Mouse (Mus musculus) CD4-positive, CD25-positive, alpha-beta regulatory T cell, adult 2 months (primary cell): ENCODE measurements around the gene Wt1.

Source experiments
- DNase-seq: peaks from one replicate; pipeline ENCODE4 v3.0.0-alpha.2; 2012; ENCODE audit warnings: low read depth, low spot score

Gene Wt1

DNA sequence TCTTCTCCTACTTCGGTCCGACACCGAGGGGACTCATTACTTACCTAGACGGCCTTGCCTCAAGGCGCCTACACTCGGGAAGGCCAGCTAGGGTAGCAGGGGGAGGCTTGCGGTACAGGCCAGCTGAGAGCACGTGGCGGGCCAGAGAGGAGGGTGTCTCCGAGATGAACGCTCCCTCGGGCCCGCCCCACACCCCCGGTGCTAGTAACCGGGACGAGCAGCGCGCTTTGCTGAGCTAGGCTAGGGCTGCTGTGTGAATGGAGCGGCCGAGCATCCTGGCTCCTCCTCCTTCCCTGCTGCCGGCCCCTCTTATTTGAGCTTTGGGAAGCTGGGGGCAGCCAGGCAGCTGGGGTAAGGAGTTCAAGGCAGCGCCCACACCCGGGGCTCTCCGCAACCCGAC lies at the start of gene Wt1:
Gene Wt1, plus strand, starts transcription at position 251 of the 400 bp plus-strand sequence.
- DNase-seq, result no peak

DNA sequence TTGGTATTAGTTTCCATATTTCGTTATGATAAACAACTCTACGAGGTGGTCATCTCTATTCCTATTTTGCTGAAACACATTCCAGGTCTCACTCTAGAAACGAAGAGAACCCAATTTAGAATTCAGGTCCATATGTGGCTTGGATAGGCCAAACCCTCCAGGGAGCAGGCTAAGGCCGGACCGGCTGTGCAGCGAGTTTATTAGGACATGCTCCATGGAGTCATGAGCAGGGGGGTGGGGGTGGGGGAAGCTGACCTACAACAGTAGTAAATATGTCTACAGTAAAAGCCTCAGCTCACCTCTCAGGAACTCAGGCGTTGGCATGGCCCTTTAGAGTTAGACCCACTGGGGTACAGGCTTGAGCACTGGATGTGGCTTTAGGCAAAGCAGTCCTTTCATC lies 49.2 kb upstream of the Wt1 start:
- no peak for DNase-seq

DNA sequence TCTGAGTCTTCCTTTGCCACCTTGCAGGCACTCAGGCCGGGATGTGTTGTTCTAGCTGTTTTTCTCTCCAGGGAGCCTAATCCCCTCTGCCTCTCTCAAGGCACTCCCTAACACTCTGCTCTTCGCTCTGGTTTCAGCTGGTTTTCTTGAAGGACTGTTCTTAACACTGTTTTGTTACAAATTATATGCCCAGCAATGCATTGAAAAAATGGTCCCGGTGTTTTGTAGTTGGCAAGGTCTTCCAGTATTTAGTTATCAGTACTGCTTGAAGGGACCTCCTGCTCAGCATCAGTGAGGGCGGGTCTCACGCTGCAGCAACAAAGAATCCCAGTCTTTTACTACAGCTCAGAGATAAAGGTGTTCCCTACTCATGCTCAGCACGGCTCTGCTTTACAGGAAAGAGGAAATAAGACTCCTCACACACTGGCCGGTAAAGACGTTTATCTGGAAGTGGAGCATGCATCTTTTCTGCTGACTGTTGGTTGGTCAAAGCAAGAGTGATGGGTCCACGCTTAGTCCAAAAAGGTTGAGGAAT lies 44.0 kb upstream of the Wt1 start:
- DNase-seq, result no peak

DNA sequence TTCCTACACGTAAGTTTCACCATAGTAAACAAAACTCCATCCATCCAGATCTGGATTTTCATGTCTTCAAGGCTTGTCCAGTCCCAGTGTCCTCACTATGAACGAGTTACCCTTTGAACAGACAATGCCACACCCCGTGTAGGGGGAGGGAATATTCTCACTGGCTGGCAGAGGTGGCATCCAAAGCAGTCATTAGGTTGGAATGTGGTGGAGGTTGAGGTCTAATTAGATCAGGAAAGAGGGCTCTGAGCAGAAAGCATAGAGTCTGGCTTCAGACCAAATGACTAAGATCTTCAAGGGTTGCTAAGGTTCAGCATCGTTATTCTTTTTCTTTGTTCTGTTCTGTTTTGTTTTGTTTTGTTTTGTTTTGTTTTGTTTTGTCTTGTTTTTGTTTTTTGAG lies 42.3 kb upstream of the Wt1 start:
- DNase-seq, result no peak

DNA sequence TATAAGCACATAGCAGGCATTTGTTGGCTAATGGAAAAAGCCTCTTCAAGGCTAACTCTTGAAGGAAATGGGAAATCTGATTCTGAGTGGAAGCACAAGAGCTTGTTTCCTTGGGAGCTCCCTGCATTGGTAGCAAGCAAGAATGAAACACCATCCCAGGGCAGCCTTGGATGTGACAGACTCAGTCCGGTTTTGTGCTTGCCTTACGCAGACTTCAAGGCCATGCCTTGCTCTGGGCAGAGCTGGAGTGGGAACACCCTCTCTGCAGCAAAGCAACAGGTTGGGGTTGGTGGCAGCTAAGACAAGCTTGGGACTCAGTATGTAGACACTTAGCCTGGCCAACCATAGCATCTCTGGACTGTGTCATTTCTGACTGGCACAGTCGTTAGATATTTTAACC lies 40.2 kb upstream of the Wt1 start:
- no peak for DNase-seq

DNA sequence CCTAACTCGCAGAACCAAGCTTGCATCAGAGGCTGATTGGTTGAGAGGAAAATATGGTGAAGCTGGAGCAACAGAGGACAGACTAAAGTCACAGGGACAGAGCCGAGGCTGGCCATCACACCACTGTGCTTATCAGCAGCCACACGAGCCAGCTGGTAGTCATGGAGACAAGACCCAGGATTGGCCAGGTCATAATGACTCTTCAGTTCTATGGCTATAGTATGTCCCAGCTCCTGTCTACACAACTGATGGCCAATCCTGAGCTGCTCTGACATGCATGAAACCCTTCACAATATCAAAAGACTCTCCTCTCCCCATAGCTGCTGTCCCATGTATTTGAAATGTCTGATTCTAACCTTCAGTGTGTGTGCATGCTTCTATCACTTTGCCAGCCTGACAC lies 38.3 kb upstream of the Wt1 start:
- DNase-seq, result no peak

DNA sequence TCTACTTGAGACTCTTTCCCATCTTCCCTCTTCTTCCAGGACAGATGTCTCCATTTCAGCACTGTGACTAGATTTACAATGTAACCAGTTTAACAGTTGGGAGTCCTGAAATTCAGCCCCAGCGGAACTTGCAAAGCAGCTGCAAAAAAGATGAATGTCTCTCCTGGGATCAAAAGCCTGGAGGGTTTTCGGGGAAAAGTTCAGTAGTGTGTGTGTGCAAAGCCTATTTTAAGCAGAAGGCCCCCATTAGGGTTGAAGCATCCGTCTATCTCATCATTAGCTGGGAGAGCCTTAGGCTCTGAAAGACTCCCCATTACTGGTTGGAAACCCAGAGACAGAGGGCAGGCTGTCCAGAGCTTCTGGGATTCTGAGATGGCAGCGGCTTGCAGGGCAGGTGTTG lies 37.2 kb upstream of the Wt1 start:
- DNase-seq, result no peak

DNA sequence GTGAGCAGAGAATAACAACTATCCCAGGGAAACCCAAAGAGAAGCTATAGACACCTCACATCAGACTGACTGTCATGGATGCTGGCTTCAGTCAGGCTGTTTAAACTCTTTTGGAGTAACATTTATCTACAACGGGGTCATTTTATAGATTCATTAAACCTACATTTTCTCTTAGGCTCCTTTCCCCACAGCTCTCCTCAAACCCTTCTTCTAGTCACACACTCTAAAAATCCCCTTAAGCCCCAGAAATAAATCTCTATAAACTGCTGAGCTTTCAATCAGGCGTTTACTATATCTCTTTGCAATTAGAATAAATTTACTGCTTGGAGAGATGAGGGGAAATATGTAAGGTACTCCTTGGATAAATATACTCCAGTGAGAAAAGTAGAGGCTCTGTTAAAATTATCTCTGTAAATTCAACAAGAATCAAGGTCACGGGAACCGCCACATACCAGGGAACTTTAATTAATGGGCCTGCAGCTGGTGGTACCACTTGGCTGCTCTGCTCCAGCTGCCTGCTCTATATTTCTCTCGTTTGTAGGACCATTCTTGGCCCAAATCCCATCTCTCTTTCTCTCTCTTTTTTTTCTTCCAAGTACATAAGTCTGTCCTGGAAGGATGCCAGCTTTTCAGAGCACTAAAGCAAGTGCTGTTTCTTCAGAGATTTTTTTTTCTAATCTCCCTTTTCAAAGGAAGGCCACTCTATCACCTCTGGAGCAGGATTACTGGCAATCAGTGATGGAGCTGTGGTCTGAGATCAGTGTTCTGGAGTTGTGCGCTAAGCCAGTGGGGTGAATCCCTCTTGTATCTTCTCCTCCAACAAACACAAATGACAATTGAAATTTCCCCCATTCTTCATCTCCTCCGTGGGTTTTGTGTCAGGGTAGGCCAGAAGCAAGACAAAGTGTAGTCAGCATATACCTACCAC lies 36.5 kb upstream of the Wt1 start:
- no peak for DNase-seq

DNA sequence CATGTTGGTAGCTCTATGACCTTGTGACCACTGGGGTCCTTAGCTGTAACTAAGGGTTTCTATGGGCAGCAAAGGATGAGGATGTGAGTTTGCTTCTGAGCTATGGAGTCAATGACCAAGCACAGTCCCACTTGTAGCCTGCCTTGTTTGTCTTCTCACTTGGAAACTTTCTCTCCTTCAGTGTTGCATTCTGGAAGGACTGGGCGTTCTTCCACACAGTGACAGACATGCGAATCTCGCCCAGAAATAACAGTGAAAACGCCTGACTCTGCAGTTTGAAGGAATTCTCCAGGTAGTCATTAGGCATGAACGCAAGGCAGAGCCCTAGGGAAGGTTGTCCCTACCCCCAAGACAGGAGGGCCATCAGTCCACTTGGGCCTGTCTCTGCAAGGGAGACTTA lies 35.3 kb upstream of the Wt1 start:
- DNase-seq, result no peak

DNA sequence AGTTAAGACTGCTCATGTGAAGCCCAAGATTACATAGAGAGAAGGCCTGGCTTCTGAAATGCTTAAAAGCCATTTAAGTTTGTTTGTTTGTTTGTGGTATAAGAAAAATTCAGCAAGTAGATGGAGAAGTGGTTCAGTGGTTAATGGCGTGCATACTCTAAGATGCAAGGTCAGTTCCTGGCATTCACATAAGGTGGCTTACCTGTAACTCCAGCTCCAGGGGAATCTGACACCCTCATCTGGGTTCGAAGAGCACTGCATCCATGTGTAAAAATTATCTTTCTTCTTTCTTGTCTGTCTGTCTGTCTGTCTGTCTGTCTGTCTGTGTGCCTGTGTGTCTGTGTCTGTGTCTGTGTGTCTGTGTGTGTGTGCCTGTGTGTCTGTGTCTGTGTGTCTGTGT lies 34.6 kb upstream of the Wt1 start, which contains the start of gene Gm11060:
Gene Gm11060, plus strand, starts transcription at position 301 of the 400 bp plus-strand sequence.
- no peak for DNase-seq

DNA sequence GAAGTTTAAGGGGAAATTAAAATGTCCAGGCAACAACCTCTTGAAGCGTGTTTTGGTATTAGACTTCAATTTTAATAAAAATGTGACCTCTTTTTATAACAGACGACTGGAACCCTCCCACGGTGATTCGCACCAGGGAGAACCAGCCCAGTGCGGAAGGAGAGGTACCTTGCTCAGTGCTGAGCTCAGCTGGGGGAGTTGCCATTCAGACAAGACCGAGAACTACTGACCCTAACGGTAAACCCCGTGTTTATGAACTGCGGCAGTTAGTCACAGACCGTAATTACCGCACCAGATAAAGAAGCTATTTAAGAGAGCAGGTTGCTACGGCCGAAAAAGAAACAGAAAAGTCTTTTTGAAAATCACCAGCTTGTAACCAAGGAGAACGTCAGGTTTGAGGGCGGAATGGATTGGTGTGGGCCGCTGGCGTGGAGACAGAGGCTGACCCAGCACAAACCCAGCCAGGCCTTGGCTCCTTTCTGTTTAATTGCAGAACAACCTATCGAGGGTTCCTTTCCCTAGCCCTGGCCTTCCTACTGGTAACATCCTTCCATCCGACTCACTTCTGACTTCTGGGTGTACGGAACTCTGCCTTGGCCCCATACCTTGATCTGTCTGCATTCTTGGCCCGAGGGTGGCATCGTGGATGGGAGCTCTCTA lies 28.9 kb upstream of the Wt1 start:
- no peak for DNase-seq

DNA sequence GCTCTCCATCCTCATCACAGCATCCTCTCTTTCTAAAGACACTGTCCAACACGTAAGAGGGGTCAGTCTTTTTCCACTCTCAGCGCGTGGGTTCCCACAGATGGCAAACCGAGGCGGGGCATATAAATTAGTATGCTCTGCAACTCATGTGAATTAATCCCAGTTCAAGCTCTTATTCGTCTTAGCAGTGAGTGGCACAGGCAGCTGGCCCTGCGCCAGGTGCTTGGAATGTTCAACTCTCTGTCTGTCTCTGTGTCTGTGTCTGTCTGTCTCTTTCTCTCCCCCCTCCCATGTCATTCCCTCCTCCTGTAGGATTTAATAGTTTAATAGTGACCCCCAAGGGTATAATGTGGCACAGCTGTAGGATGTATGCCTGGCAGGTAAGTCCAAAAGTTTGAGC lies 26.9 kb upstream of the Wt1 start:
- no peak for DNase-seq

DNA sequence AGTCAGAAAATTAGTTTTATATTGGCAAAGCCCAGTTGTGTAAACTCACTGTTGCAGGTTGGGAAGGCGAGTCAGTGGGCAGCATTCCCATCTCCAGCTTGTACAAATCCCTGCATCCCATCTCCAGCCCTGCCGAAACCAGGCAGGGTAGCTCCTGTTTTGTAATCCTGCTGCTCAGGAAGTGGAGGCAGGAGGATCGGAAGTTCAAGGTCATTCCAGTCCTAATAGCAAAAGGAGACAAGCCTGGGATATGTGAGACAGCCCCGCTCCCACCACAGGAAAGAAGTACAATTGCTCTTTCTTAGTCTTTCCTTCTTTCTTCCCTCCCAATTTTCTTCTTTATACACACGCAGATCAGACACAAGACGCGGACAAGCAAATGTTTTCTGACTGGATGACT lies 25.8 kb upstream of the Wt1 start:
- no peak for DNase-seq

DNA sequence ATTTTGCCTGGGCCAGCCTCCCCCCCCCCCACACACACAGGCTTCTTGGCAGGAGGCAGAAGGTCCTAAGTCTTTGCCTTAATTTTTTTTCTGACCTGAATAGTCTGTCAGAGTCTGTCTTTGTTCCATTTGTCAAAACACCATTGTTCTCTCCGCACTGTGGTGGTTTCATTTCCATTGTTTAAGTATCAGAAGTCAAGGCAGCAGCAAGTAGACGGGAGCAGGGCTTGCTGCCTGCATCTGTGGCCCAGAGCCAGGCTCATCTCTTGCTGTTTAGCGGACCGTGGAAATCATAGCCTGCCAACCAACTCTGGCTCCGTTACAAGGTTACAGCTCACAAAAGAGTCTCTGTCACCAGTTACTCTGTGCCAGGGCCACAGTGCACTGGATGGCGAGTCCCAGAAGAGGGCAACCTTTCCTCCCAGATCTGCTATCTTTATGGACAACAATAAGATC lies 17.6 kb upstream of the Wt1 start:
- no peak for DNase-seq

DNA sequence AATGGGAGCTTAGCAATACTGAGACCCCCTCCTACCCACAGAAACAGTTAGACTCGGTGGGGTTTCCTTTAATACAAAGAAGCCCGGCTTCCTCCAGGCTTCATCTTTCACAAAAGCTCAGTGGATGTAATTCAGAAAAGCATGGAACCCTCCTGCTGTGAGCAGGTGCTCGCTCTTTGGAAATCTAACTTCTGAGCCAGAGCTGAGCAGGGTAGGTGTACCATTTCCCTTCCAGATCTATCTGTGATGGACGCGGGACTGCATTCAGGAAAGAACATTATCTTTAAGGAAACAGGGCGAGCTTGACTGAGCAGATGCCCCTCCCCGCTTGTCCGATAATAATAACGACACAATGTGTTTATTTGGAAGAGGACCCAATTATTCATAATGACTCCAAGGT lies 12.3 kb upstream of the Wt1 start:
- no peak for DNase-seq

DNA sequence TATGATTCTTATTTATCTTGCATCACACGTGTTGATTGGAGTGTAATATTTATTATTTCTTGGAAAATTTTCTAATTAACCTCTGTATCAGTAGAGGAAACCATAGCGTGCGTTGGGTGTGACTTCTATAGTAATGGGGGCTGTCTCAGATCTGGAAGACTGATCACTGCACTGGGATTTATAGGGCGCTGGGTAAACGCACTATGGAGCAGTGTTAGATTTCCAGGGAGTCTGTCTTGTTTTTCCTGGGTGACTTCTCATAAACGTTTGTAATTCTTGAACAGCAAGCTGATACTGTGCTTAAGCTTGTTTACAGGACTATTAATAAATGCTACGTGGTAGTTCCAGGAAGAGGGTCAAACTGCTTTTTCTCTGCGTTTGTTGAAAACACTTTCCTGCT lies 8.7 kb upstream of the Wt1 start:
- no peak for DNase-seq

DNA sequence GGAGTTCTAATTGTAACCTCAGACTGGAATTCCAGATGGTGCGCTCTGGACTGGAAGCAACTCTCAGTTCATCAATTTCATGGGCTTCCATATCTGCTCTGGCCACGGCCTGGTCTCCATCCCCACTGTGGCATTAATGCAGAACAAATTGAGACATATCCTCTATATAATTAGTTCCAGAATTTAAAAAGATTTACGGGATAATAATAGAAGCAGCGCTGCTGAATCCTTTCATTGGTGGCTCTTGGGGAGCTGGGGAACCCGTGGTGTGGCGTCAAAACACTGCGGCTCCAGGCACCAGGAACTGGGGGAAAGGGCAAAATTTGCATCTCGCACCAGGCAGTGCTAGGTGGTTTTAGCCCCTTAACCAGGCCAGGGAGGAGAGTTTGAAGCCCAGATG lies 4.1 kb upstream of the Wt1 start:
- DNase-seq, result no peak

DNA sequence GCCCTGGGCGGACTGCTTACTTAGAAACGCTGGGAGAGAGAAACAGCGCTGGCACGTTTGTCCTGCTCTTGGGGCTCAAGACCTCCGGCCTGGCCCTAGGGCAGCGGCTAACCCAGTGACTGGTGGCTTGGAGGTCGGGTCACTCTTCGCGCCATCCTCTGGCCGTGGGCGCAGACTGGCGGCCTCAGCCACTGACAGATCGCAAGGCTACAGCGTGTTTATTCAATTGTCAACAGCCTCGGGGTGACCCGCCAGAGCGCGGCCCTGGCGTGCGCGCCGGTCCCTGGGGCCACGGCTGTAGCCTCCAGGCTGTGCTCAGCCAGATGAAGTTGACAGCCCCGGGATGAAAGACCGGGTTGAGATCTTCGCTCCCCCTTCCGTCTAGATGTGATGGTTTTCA lies 3.4 kb upstream of the Wt1 start:
- DNase-seq, result no peak

DNA sequence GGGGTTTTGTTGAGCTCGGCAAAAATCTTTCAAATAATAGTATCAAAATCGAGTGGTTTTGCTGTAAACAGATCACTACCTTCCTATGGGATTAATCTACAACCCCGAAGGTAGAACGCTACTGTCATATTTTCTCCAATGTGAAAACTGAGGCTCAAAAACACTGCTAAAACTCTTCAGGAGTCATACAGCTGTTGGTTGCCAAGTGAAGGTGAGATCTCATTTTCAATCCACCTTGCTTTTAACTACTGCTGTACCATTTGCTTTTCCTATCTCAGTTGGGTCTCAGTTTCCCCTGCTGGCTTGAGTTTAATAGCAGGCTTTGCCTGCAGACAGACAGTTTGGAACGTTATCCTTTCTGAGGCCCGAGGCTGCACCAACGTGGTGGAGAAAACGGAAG lies 2.9 kb upstream of the Wt1 start:
- no peak for DNase-seq

DNA sequence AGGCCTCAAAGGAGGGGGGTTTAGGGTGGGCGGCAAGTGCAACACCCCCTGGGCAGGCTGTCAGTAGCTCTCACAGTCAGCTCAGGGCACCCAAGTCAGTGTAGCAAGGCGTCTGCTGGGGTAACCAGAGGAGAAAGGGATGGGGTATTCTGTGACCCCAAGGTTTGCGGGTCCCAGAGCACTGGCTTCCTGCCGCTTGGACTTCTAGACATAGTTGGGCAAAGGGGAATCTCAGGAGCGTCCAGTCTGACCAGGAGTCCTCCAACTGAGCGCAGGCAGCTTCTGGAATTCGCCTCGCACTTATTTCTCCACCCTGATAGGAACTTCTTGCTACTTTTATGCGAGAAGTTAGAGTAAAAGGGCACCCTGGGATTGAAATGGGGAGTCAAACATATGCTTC lies 2.4 kb upstream of the Wt1 start:
- DNase-seq, result no peak

DNA sequence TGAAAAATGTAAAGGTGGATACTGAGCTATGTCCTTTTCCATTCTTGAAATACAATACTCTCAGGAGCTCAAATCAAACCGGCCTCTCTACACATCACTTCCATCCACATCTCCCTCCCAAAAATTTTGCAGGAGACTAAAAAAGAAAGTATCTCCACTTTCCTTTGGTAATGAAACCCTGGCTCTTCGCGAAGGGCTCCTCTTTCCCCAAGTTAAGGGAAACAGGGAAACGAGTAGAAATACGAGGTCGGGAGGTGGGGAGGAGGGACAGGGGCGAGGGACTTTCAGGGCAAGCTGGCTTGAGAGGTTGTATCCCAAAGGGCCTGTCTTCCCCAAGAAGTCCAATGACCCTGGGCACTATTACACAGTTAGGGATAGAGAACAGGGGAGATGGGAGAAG lies 1.9 kb upstream of the Wt1 start:
- no peak for DNase-seq

DNA sequence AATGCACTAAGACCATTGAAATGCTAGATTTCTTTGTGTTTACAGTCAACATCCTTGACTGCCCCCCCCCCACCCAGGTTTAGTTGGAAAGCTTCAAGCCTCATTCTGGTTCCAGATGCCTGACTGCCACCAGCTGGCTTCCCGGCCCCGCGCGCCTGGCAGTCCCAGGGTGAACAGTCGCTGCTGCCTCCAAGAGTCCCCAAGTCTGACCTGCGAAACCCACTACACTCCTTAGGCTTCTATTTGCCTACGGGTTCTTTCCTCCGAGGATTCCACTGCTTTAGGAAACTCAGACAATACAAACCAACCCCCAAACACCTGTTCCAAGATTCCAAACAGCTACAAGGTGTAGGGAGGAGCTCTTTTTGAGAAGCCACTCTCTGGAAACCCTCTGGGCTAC lies 1.1 kb upstream of the Wt1 start:
- no peak for DNase-seq

DNA sequence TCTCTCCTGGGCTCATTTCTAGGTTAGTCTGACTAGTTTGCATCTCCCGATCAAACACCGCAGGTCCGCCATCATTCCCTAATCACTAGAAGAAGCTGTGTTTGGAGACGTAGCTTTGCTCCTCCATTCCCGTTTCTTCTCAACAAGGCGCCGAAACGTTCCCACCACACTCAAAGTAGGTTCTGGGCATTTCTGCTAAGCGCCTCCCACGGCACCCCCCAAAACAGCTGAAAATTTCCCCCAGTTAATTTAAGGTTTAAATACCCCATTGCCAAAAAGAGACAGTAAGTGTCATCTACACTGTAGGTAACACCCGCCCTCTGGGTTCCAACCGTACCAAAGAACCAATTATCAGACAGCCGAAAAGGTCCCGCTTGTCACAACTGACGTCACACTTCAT lies 688 bp upstream of the Wt1 start:
- no peak for DNase-seq
